Mouse (Mus musculus) cerebellum, adult 8-10 months (tissue): Measurements from ENCODE around the gene Hdgfl2.

Source experiments
- DNase-seq: peaks from one replicate; pipeline ENCODE4 v3.0.0; 2022

Hdgfl2 gene

GRCm38 (mm10) chr17:56131814-56132213, 52.4 kb downstream of the Hdgfl2 start:
- DNase-seq, result peak; percentile 75

- DNase-seq, result peak; percentile 78
Observed at GRCm38 (mm10) chr17:56132661-56133060, 53.2 kb downstream of the Hdgfl2 start.

GRCm38 (mm10) chr17:56133457-56134363, 54.3 kb downstream of the Hdgfl2 start:
- DNase-seq, result no peak

- peak; percentile 60 for DNase-seq
Observed at GRCm38 (mm10) chr17:56134463-56134971, 55.1 kb downstream of the Hdgfl2 start.

GRCm38 (mm10) chr17:56136558-56136957, 57.1 kb downstream of the Hdgfl2 start:
- DNase-seq, result no peak

- DNase-seq, result no peak
Observed at GRCm38 (mm10) chr17:56137839-56138613, 58.6 kb downstream of the Hdgfl2 start.

- no peak for DNase-seq
Observed at GRCm38 (mm10) chr17:56139355-56139754, 59.9 kb downstream of the Hdgfl2 start.

- peak; percentile 81 for DNase-seq
Observed at GRCm38 (mm10) chr17:56139858-56140595, 60.6 kb downstream of the Hdgfl2 start, which contains the start of gene Sema6b. Gene Sema6b (minus strand): TSS chr17:56140343.

GRCm38 (mm10) chr17:56141702-56142605, 62.5 kb downstream of the Hdgfl2 start:
- peak; percentile 67 for DNase-seq

- no peak for DNase-seq
Observed at GRCm38 (mm10) chr17:56144546-56144945, 65.1 kb downstream of the Hdgfl2 start.

GRCm38 (mm10) chr17:56146131-56146530, 66.7 kb downstream of the Hdgfl2 start:
- no peak for DNase-seq

GRCm38 (mm10) chr17:56147420-56147819, 68.0 kb downstream of the Hdgfl2 start:
- no peak for DNase-seq

GRCm38 (mm10) chr17:56148280-56148679, 68.8 kb downstream of the Hdgfl2 start:
- no peak for DNase-seq

- DNase-seq, result no peak
Observed at GRCm38 (mm10) chr17:56148790-56149618, 69.6 kb downstream of the Hdgfl2 start.

- DNase-seq, result no peak
Observed at GRCm38 (mm10) chr17:56149897-56150296, 70.5 kb downstream of the Hdgfl2 start.
